Mouse (Mus musculus) adrenal gland, postnatal 0 days (tissue): ENCODE measurements around the gene Lurap1l. TPM values are rescaled to one million over a fixed set of nuclear protein-coding genes. Genes with fewer than 3 reads are reported as not detected.

Experiments
- microRNA-seq: library from miRNA; unstranded; fragments of <30 nt; microRNA quantifications from one replicate; pipeline ENCODE4, GENCODE M21; 2016; ENCODE audit warnings: borderline replicate concordance; ENCODE audit not compliant: insufficient number of aligned reads
- polyA plus RNA-seq: library from polyadenylated mRNA; unstranded; fragments of >200 nt; fragmentation: Nextera tagmentation; extraction: Ambion mirVana; gene quantifications from 2 replicates; pipeline ENCODE4 v1.2.1, GENCODE M21; 2015

Lurap1l gene
- polyA plus RNA-seq, result 9.2 and 10.6 TPM in 2 replicates

DNA sequence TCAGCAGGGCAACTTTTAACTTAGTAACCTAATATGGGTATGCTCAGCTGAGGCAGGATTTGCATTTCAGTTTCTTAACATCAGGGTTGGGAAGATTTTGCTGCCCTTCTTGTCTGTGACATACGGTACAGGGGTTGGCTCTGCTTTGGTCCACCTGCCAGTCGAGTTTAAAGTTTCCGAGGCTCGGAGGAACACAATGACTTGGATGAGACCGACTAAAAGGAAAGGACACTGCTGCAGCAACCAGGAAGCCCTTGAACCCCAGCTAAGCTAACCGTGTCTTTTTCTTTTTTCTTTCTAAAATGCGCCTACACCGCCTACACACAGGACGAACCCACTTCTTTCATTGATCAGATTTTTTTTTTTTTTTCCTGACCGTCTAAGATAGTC lies at the start of gene Lurap1l:
Gene Lurap1l, plus strand, starts transcription at position 166 of the 390 bp plus-strand sequence.

Small RNA genes within 50 kb of the gene (microRNA-seq; reads per million reads assigned to microRNA genes)
- gene Gm27452, result not detected

Other genes with a start within 250 kb of the Lurap1l start
- 0.28 and 1.4 TPM in 2 replicates for gene Tyrp1, start 76.5 kb upstream of the Lurap1l start, polyA plus RNA-seq